Mouse (Mus musculus) gastrocnemius, adult 2 months (tissue): ENCODE data around the gene Ifitm10. TPM values are rescaled to one million over a fixed set of nuclear protein-coding genes. Genes with fewer than 3 reads are reported as not detected.

Experiments
- DNase-seq: peaks from one replicate; pipeline ENCODE4 v3.0.0; 2022
- H3K27ac ChIP-seq: fragments of 200-600 bp; 2 replicates; pipeline ENCODE4 v1.8.1; 2022; ENCODE audit warnings: mild to moderate bottlenecking
- H3K4me3 ChIP-seq: fragments of 200-600 bp; 2 replicates; pipeline ENCODE4 v1.8.1; 2022; ENCODE audit warnings: mild to moderate bottlenecking, moderate library complexity
- CTCF ChIP-seq: fragments of 200-600 bp; IDR thresholded peaks from 2 replicates; pipeline ENCODE4 v1.8.1; 2022; ENCODE audit warnings: antibody characterized with exemption, mild to moderate bottlenecking, moderate library complexity
- intact Hi-C: fragments of 180-260 bp; cut with DNase I; formaldehyde crosslinking; loops from one replicate; pipeline ENCODE4 v1.15.1; 2025
- total RNA-seq, 2 experiments: library from RNA; stranded (reverse); gene quantifications; 2 replicates each; pipeline ENCODE4 v1.2.3; 2021

Ifitm10 gene
- total RNA-seq, 2 experiments from 2014 or later: 3.0 to 4.1 TPM

DNA sequence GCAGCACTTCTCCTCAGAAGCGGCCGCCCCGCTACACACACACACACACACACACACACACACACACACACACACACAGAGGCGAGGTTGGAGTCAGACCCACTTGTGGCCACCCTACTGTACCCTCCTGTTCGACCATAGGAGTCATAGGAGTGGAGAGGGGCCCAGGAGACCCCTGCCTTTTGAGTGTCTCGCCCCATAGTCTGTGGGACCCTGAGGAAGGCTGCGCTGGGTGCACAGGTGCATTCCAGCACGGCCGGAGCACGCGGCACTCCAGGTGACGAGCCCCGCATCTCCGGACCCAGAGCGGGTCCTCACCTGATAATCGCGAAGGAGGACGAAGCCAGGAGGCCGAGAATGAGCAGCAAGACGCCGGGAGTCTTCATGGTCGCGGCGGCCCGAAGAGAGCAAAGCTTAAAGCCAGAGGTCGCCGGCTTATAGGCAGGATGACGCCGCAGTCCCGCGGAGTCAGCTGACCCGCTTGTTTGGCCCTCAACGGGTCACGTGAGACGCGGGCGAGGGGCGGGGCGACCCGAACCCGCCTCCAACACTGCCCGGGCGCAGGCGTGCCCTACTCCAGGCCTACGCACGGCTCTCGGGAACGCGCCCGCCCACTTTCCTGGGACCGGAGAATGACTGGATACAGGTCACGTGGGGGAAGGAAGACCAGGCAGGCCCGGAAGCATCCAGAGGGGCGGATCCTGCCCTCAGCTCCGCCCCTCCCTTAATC lies 14.0 kb upstream of the Ifitm10 start, which contains the start of gene Ctsd:
Gene Ctsd, minus strand, starts transcription at position 620 of the 730 bp plus-strand sequence.
- Histone ChIP-seq H3K4me3 (peak within 1 kb of the TSS; percentile 74), H3K27ac (peak within 1 kb of the TSS; percentile 99)
- DNase-seq: peak; percentile 99
- no peak for TF ChIP-seq CTCF
- intact Hi-C loops: loop anchor here (5.0 kb wide), 1 partner anchor 40 kb away; no protein-coding TSS in a partner anchor

DNA sequence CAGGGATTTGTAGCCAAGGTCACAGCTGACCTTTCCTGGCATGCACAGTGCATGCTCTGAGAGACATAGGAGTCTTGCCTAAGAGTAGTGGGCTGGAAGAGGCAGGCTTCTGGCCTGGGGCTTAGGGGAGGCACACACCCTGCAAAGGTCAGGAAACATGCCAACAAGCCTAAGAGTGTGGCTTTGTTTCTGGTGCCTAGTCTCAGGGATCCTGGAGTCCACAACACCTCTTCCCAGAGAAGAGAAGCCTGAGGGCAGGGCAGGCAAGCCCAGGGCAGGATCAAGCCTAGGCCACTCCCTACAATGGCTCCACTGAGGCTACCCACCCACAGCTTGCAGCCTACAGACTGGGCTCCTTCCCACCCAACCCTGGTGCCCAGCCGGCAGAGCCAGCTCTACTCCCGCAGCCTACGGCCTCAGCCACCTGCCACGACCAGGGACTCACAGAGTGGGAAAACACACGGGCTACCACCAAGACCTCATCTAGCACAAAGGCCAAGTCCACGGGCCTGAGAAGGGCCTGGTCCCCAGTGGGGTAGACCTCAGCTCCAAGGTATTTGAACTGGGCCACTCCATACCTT lies 13.2 kb upstream of the Ifitm10 start:
- DNase-seq: peak; percentile 72
- H3K4me3 ChIP-seq: peak overlapping the region; percentile 74
- intact Hi-C loops: loop anchor here (5.0 kb wide), 1 partner anchor 41 kb away; no protein-coding TSS in a partner anchor
- TF ChIP-seq CTCF: no peak
- peak overlapping the region; percentile 99 for H3K27ac ChIP-seq

GRCm38 (mm10) chr7:142385742-142386403 lies 12.3 kb upstream of the Ifitm10 start:
- TF ChIP-seq CTCF: no peak
- intact Hi-C loops: loop anchor here (5.0 kb wide), 1 partner anchor 41 kb away; no protein-coding TSS in a partner anchor
- Histone ChIP-seq H3K4me3 (peak overlapping the region; percentile 74), H3K27ac (peak overlapping the region; percentile 99)
- DNase-seq: no peak

- Histone ChIP-seq H3K27ac (peak overlapping the region; percentile 99), H3K4me3 (peak overlapping the region; percentile 74)
- intact Hi-C loops: no loop called here
- DNase-seq: peak; percentile 81
- no peak for TF ChIP-seq CTCF
These were observed 10.8 kb upstream of the Ifitm10 start for GRCm38 (mm10) chr7:142384306-142384705.

- DNase-seq: no peak
- Histone ChIP-seq H3K4me3 (peak within 1 kb of the TSS; percentile 43; the same call in 1 of the 2 replicates), H3K27ac (peak within 1 kb of the TSS; percentile 76; the same call in 1 of the 2 replicates)
- no peak for TF ChIP-seq CTCF
- intact Hi-C loops: no loop called here
These were observed 9.0 kb upstream of the Ifitm10 start, which contains the start of gene Gm49369 for GRCm38 (mm10) chr7:142382567-142382966. Gene Gm49369 (minus strand): TSS chr7:142382667.

- no peak for TF ChIP-seq CTCF
- no peak for DNase-seq
- Histone ChIP-seq H3K27ac (no peak overlapping the region), H3K4me3 (no peak overlapping the region)
- intact Hi-C loops: no loop called here
These were observed 7.6 kb upstream of the Ifitm10 start for GRCm38 (mm10) chr7:142381175-142381574.

GRCm38 (mm10) chr7:142379186-142379585 lies 5.6 kb upstream of the Ifitm10 start:
- H3K4me3 ChIP-seq: no peak overlapping the region
- intact Hi-C loops: no loop called here
- TF ChIP-seq CTCF: no peak
- H3K27ac ChIP-seq: no peak overlapping the region
- no peak for DNase-seq

DNA sequence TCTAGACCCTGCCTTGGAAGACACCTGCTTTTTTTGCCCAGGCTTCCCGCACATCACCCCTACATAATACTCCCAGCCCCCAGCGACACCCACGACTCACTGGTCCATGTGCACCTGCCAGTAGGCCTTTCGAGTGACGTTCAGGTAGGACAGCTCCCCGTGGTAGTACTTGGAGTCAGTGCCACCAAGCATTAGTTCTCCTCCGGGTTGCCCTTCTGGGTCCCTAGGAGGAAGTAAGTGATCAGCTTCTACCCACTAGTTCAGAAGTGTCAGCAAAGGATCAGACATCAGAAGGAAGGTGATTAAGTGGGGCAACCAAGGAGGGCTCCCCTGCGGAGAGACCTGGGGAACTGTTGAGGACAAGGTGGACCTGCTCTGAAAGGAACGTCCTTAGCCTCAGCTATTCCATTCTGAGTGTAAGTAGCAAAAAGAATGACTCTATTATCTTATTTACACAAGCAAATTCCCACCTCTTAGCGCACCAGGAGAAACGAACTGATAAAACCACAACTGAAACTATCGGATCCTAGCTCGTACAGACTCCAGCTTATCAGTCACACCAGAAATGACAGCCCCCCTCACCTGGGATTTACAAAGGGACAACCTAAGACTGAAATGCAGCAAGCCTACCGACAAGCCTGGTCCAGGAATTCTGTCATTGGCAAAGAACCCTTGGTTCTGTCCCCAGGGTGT lies 3.8 kb upstream of the Ifitm10 start:
- no peak for DNase-seq
- TF ChIP-seq CTCF: no peak
- intact Hi-C loops: no loop called here
- Histone ChIP-seq H3K4me3 (no peak overlapping the region), H3K27ac (no peak overlapping the region)

- H3K27ac ChIP-seq: peak overlapping the region; percentile 77
- TF ChIP-seq CTCF: no peak
- no peak for DNase-seq
- 0 out of 2 replicates have a peak overlapping the region, but pooled peaks have one; percentile 7 for H3K4me3 ChIP-seq
- intact Hi-C loops: no loop called here
These were observed 2.5 kb upstream of the Ifitm10 start for GRCm38 (mm10) chr7:142376096-142376495.

DNA sequence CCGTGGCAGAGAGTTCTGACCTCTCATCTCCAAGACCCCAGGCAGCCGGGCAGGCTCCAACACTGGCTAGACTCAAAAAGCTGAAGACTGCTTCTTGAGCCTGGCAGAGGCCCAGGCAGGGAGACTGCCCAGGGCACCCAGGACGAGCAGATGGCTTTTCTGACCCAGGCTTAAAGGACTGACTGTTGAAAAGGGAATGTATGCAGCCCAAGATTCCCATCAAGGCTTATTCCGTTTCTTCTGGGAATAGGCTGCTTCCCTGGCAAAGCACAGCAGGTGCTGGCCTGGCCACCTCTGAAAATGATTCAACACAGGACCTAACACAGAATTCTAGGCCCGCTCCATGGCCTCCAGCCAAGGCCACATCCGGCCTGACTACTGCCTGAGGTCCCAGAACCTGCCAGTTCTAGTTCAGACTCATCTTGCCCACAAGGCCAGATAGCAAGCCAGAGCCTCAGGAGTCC lies 1.7 kb upstream of the Ifitm10 start:
- no peak overlapping the region for H3K4me3 ChIP-seq
- peak; percentile 78 for DNase-seq
- no peak for TF ChIP-seq CTCF
- intact Hi-C loops: no loop called here
- peak overlapping the region; percentile 77 for H3K27ac ChIP-seq

GRCm38 (mm10) chr7:142374413-142375015 lies 961 bp upstream of the Ifitm10 start:
- peak overlapping the region; percentile 77 for H3K27ac ChIP-seq
- DNase-seq: peak; percentile 85
- intact Hi-C loops: no loop called here
- no peak overlapping the region for H3K4me3 ChIP-seq
- no peak for TF ChIP-seq CTCF

DNA sequence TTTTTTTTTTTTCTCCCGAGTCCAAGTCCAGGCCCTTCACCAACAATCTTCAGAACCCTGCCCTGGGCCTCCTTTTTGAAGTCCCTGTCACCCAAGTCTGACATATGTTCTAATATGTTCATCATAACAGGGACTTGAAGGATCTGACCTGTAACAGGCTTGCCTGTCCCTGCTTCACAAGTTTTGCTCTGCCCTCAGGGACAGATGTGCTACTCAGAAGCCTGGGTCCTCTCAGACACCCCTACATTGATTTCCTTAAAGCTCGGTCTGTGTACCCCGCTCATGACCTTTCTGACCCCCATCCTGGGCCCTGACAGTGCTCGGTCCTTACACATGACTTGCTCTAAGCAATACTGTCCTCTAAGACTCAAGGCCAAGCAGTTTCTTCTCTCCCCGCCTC lies 514 bp downstream of the Ifitm10 start:
- Histone ChIP-seq H3K27ac (peak overlapping the region; percentile 77), H3K4me3 (0 out of 2 replicates have a peak overlapping the region, but pooled peaks have one; percentile 23)
- no peak for DNase-seq
- intact Hi-C loops: no loop called here
- no peak for TF ChIP-seq CTCF
